Mouse (Mus musculus) midbrain, embryonic 16.5 days (tissue): ENCODE data around the gene Plpp1. TPM values are rescaled to one million over a fixed set of nuclear protein-coding genes. Genes with fewer than 3 reads are reported as not detected.

Source experiments
- ATAC-seq: fragments of 200-750 bp; cut with Nextera tagmentation; 2 replicates; pipeline ENCODE4 v1.8.0; 2017; ENCODE audit warnings: moderate TSS enrichment
- H3K27ac ChIP-seq: fragments of 300-500 bp; sonication (generic); 2 replicates; pipeline ENCODE4 v1.5.1; 2014; ENCODE audit warnings: mild to moderate bottlenecking, low read length, mixed read lengths
- H3K27me3 ChIP-seq: fragments of 300-500 bp; sonication (generic); 2 replicates; pipeline ENCODE4 v1.6.1; 2014; ENCODE audit warnings: low read depth, low read length, mixed read lengths; ENCODE audit not compliant: control insufficient read depth, insufficient read depth
- H3K36me3 ChIP-seq: fragments of 300-500 bp; sonication (generic); 2 replicates; pipeline ENCODE4 v1.6.1; 2014; ENCODE audit warnings: mild to moderate bottlenecking, low read length, moderate library complexity, mixed read lengths; ENCODE audit not compliant: control insufficient read depth, insufficient read depth
- H3K4me1 ChIP-seq: fragments of 300-500 bp; sonication (generic); 2 replicates; pipeline ENCODE4 v1.6.1; 2014; ENCODE audit warnings: mild to moderate bottlenecking, low read length, mixed read lengths; ENCODE audit not compliant: control insufficient read depth, insufficient read depth
- H3K4me2 ChIP-seq: fragments of 300-500 bp; sonication (generic); 2 replicates; pipeline ENCODE4 v1.6.1; 2014; ENCODE audit warnings: mild to moderate bottlenecking, low read length, mixed read lengths
- H3K4me3 ChIP-seq: fragments of 300-500 bp; sonication (generic); 2 replicates; pipeline ENCODE4 v1.5.1; 2014; ENCODE audit warnings: low read depth, mild to moderate bottlenecking, low read length, moderate library complexity, mixed read lengths
- H3K9ac ChIP-seq: fragments of 300-500 bp; sonication (generic); 2 replicates; pipeline ENCODE4 v1.6.1; 2014; ENCODE audit warnings: low read depth, low read length, mixed read lengths
- H3K9me3 ChIP-seq: fragments of 300-500 bp; sonication (generic); replicated peaks from 2 replicates; pipeline ENCODE4 v1.6.1; 2014; ENCODE audit warnings: mild to moderate bottlenecking, low read length, mixed read lengths; ENCODE audit not compliant: control insufficient read depth, poor library complexity, severe bottlenecking
- WGBS: fragments of 180-500 bp; shearing (Covaris S2); extraction: QIAGEN DNeasy Blood & Tissue Kit; methylation state at CpG from one replicate; pipeline ENCODE4 v1.1.7; 2014; 5-methylcytosine and 5-hydroxymethylcytosine counted together
- polyA plus RNA-seq: library from polyadenylated mRNA; unstranded; fragments of >200 nt; fragmentation: Nextera tagmentation; extraction: Ambion mirVana; gene quantifications from 2 replicates; pipeline ENCODE4 v1.2.1, GENCODE M21; 2015

Gene Plpp1
- polyA plus RNA-seq, result 58.7 and 69.5 TPM in 2 replicates

DNA sequence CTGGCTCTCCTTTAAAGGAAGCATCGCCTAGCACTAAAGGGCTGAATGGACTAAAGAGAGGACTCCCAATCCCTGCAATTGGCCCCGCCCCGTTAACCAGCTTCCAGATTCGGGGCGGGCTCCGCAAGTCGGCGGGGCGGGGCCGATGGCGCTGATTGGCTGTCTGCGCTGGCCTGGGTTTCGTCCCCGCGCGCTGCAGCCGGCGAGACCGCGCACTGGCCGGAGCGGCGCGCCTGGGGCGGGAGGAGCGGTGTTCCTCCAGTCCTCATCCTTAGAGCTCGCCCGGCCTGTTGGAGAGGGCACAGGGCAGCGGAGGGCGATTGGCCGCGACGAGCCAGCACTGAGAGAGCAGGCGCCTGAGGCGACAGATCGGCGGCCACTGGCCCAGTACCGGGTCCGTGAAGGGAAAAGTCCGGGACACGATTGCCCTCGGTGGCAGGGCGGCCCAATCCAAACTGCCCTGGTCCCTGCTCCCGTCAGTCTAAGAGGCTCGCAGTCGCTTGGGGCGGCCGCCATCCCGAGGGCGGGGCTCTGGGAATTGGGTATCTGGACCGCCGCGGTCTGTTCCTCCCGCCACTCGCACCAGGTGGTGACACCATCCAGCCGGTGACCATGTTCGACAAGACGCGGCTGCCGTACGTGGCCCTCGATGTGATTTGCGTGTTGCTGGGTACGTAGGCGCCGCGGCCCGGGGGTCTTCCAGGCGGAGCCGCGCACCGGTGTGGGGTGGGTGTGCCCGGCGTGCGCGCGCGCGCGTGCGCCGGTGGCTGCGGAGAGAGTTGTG is at the start of gene Plpp1:
TSS of gene Plpp1 (plus strand) at position 196 of the 784 bp plus-strand sequence.
- Histone ChIP-seq H3K4me2 (peak within 1 kb of the TSS; percentile 79), H3K9ac (peak within 1 kb of the TSS; percentile 85), H3K36me3 (no peaks in the 10 kb centered on the region; the same call in 1 of the 2 replicates), H3K4me1 (peaks cover 21% of the 10 kb centered on the region), H3K4me3 (peak within 1 kb of the TSS; percentile 71), H3K27ac (peak within 1 kb of the TSS; percentile 94), H3K9me3 (no peaks in the 10 kb centered on the region), H3K27me3 (no peaks in the 10 kb centered on the region)
- peak; percentile 98 for ATAC-seq
- under 1% methylated on average over 74 of the region's 83 CpGs for WGBS

DNA sequence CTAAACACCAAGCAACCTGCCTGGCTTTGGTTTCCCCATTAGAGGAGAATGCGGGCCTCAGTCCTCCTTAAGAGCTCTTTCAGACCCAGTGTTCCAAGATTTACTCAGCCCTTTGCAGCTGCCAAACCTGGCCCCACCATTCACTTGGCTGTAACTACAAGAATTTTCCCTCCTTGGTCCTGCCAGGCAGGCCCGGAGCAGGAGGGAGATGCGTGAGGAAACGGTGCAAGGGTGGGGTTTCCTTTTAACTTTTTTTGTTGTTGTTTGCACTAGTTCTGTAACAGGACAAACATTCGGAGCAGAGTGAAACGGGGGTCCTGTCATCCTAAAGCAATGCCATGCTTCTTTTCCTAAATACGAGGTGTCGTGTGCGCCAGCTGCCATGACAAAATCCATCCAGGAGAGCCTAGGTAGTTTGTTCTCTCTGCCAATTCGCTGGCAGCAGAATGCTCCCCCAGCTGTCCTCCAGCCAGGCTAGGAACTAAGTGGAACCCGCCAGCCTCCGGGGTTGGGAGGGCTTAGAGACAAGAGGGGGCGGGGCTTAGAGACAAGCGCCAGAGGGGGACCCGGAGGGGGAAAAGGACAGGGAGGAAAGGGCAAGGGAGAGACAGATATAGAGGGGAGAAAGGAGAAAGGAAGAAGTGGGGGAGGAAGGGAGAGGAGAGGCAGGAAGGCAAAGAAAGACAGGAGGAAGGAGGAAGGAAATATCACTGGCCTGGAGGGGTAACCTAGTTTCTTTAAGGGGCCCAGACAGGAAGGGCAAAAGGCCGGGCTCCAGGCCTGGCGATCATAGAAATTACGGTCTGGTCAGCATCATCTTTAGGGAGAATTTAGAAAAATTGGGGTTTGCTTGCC is 48.9 kb upstream of the Plpp1 start:
- H3K4me3 ChIP-seq, result no peak overlapping the region
- WGBS, result 35% methylated on average over 18 of the region's 18 CpGs
- 0 out of 2 replicates have a peak overlapping the region, but pooled peaks have one; percentile 11 for H3K27ac ChIP-seq
- H3K27me3 ChIP-seq, result no peaks in the 10 kb centered on the region
- H3K4me1 ChIP-seq, result peaks cover 5% of the 10 kb centered on the region; the same call in 1 of the 2 replicates
- H3K36me3 ChIP-seq, result no peaks in the 10 kb centered on the region
- no peaks in the 10 kb centered on the region for H3K9me3 ChIP-seq
- peak overlapping the region; percentile 5; the same call in 1 of the 2 replicates for H3K4me2 ChIP-seq
- H3K9ac ChIP-seq, result no peak overlapping the region
- peak; percentile 55; the same call in 1 of the 2 replicates for ATAC-seq

DNA sequence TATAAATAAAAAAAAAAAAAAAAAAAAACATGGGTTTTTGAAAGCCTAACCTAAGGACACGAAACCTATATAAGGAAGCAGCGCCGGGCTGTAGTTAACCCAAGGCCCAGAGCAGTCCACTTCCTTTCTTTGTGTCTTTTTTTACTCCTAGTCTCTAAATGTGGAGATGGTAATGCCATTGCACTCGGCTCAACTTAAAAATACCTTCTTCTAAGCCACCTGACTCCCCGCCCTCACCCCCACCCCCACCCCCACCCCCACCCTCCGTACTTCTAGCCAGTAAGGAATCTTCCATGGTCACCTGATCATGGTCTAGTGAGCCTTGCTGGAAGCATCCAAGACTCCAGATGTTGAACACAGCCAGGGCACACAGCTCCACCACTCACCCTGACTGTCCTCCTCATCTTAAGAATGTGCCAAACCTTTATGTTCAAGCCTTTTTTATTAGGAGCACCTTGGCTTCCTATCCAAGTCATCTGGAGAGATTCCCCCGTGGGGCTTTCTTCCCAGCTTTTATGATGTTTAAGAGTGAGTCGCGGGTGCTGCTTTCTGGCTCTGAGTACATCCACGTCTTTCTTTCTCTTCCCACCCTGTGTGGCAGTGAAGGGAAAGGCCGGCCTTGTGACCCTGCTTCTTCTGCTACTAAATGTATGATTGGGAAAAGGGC is 48.1 kb upstream of the Plpp1 start:
- no peak for ATAC-seq
- WGBS, result 79% methylated on average over 11 of the region's 11 CpGs

DNA sequence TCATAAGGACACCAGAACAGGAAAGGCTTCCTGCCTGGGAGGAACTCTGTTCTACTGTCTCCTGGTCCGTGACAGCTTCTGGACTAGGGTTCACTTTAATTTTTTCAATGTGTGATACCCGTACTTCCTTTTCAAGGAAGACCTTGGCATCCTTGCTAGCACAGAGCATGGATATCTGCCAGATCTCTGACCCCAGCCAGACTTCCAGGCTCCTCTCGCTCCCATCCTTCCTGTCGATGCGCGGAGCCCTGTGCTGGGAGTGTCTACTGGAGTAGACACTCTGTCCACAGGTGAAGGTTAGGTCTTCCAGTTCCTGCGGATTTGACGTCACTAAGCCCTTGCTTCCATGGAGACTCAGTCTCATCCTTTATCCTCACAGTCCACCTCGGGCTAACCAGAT is 47.1 kb upstream of the Plpp1 start:
- peaks cover 5% of the 10 kb centered on the region; the same call in 1 of the 2 replicates for H3K4me1 ChIP-seq
- H3K4me3 ChIP-seq, result no peak overlapping the region
- 89% methylated on average over 9 of the region's 9 CpGs for WGBS
- H3K9ac ChIP-seq, result no peak overlapping the region
- H3K27me3 ChIP-seq, result no peaks in the 10 kb centered on the region
- H3K4me2 ChIP-seq, result no peak overlapping the region
- no peaks in the 10 kb centered on the region for H3K36me3 ChIP-seq
- no peak overlapping the region for H3K27ac ChIP-seq
- no peaks in the 10 kb centered on the region for H3K9me3 ChIP-seq
- ATAC-seq, result no peak

More for the DNA sequence above, 48.1 kb upstream of the Plpp1 start:
- no peak overlapping the region for H3K9ac ChIP-seq
- peaks cover 5% of the 10 kb centered on the region; the same call in 1 of the 2 replicates for H3K4me1 ChIP-seq
- no peaks in the 10 kb centered on the region for H3K36me3 ChIP-seq
- no peak overlapping the region for H3K27ac ChIP-seq
- no peak overlapping the region for H3K4me2 ChIP-seq
- H3K4me3 ChIP-seq, result no peak overlapping the region
- no peaks in the 10 kb centered on the region for H3K27me3 ChIP-seq
- H3K9me3 ChIP-seq, result no peaks in the 10 kb centered on the region

DNA sequence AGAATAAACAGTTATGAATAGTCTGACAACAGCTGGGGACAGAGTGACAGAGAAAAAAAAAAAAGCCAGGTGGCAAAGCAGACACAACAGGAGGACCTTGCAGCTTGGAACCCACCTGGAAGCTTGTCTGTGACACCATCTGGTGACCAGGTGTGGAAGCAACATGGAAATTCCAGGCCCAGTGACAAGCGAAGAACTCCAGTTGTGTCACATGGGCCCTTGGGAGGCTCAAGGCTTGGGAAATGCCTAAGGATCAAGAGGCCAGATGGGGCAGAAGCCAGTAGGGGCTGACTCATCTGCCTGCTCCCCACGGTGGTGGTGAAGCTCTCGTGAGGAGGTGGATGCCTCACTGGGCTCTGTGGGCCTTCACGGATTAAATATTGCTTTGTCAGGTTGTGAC is 45.7 kb upstream of the Plpp1 start:
- Histone ChIP-seq H3K9ac (no peak overlapping the region), H3K4me2 (no peak overlapping the region), H3K27ac (no peak overlapping the region), H3K4me1 (peaks cover 5% of the 10 kb centered on the region; the same call in 1 of the 2 replicates), H3K36me3 (no peaks in the 10 kb centered on the region), H3K4me3 (no peak overlapping the region), H3K27me3 (no peaks in the 10 kb centered on the region), H3K9me3 (no peaks in the 10 kb centered on the region)
- WGBS, result 41% methylated on average over 4 of the region's 4 CpGs
- no peak for ATAC-seq

DNA sequence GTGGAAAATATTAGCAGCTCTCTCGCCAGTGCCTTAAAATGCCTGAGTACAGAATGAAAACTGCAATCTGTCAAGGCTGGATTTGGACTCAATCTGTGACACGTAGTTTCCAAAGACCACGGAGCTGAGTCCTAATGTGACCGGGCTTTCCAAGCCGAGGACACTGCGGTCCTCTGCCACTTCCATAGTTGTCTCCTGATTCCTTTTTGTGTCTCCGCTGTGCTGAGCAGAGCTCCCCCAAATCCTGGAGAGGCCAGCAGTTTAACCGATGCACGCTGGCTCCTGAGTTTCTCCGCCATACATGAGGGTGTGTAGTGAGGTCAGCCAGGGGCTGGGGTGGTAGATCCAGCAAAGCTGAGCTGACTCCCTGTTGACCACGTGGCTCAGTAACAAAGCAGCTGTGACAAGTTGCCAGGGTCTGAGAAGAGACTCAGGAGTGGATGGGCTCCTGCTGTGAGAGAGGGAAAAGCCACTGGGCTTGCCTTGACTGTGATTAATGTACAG is 45.0 kb upstream of the Plpp1 start:
- Histone ChIP-seq H3K4me3 (no peak overlapping the region), H3K9me3 (no peaks in the 10 kb centered on the region), H3K4me1 (peaks cover 5% of the 10 kb centered on the region; the same call in 1 of the 2 replicates), H3K27ac (no peak overlapping the region), H3K4me2 (no peak overlapping the region), H3K9ac (no peak overlapping the region), H3K27me3 (no peaks in the 10 kb centered on the region), H3K36me3 (no peaks in the 10 kb centered on the region)
- WGBS, result 57% methylated on average over 11 of the region's 11 CpGs
- 0 out of 2 replicates have a peak, but pooled peaks have one; percentile 32 for ATAC-seq

DNA sequence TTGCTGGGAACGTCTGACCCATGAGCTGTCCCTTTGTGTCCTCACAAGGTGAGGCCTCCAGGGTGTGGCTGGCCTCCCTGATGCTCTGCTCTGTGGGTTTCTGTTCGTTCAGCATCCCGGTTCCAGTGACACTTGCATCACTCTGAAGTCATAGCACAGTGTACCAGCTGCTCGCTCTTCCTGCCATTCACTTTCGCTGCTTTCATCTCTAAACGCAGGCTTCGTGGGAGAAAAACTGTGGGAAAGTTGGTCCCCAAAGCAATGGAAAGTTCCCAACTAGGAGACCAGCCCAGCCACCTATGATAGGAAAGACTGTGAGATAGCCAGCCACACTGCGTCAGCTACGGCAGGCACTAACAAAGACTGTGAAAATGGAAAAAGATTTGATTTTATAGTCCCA is 43.2 kb upstream of the Plpp1 start:
- Histone ChIP-seq H3K27ac (no peak overlapping the region), H3K9me3 (no peaks in the 10 kb centered on the region), H3K4me1 (0 out of 2 replicates have a peak, but pooled peaks cover 2% of the 10 kb centered on the region), H3K4me3 (no peak overlapping the region), H3K36me3 (no peaks in the 10 kb centered on the region), H3K9ac (no peak overlapping the region), H3K27me3 (no peaks in the 10 kb centered on the region), H3K4me2 (no peak overlapping the region)
- WGBS, result 86% methylated on average over 9 of the region's 9 CpGs
- ATAC-seq, result no peak

DNA sequence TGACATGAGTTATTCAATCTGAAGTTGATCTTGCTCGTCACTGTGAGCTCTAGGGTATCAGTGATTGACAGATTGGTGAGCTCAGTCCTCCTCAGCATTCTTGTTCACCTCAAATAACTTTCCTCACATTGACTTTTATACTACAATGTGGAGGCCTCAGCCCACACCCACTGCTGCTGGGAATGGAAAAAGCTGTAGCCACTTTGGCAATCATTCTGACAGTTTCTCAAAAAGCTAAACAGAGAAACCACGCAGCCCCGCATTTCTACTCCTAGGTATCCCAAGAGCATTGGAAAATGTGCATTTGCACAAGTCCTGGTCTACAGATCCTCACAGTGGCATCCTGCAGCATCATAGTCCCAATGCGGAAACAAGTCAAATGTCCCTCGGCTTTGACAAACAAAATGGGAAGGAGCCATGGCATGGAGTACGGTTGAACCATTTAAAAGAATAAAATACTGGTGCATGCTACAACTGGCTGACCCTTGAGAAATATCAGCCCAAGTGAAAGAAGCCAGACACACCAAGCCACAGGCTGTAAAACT is 42.0 kb upstream of the Plpp1 start:
- Histone ChIP-seq H3K9me3 (no peaks in the 10 kb centered on the region; the same call in 1 of the 2 replicates), H3K9ac (no peak overlapping the region), H3K4me1 (0 out of 2 replicates have a peak, but pooled peaks cover 2% of the 10 kb centered on the region), H3K27me3 (no peaks in the 10 kb centered on the region), H3K4me2 (no peak overlapping the region), H3K27ac (no peak overlapping the region), H3K4me3 (no peak overlapping the region), H3K36me3 (no peaks in the 10 kb centered on the region)
- 86% methylated on average over 6 of the region's 6 CpGs for WGBS
- ATAC-seq, result no peak
